Mouse (Mus musculus): ENCODE measurements at regions not wholly inside any gene's neighbourhood (a gene's known extent, or its start where the extent isn't known, plus 50 kb on each side); places are given as distances from the start of the nearest gene placed in this dataset.
A peak's percentile ranks its signal among the peaks of the same experiment; 100 is the strongest.

- H3K27ac ChIP-seq (replicated peaks) = no peak overlapping the region
- no peaks in the 10 kb centered on the region for H3K27me3 ChIP-seq (ENCODE audit: control insufficient read depth, insufficient read depth, low read length)
- TF ChIP-seq CTCF (IDR thresholded peaks at IDR 0.05; ENCODE audit: low read depth) (no peak), EP300 (optimal IDR thresholded peaks at IDR 0.05) (no peak)
- H3K9me3 ChIP-seq (ENCODE audit: control insufficient read depth, low read length) = no peaks in the 10 kb centered on the region
- H3K4me1 ChIP-seq (replicated peaks; ENCODE audit: control insufficient read depth, insufficient read depth) = no peaks in the 10 kb centered on the region
- H3K4me2 ChIP-seq (replicated peaks; ENCODE audit: low read depth) = no peak overlapping the region
- H3K9ac ChIP-seq (ENCODE audit: low read length) = no peak overlapping the region
- DNase-seq (ENCODE audit: low spot score) (no peak), ATAC-seq (ENCODE audit: low FRiP score, low TSS enrichment) (no peak)
- H3K4me3 ChIP-seq (ENCODE audit: low read depth, low read length) = no peak overlapping the region
- no peaks in the 10 kb centered on the region for H3K36me3 ChIP-seq (ENCODE audit: control insufficient read depth, insufficient read depth, low read length)
- WGBS = 39% methylated on average over 3 of the region's 3 CpGs
These were observed 49.9 kb upstream of the Fzd10 start for GRCm38 (mm10) chr5:128550736-128551135.

- DNase-seq (ENCODE audit: low spot score) (no peak), ATAC-seq (ENCODE audit: low FRiP score, low TSS enrichment) (no peak)
- Histone ChIP-seq H3K4me1 (replicated peaks; ENCODE audit: control insufficient read depth, insufficient read depth) (no peaks in the 10 kb centered on the region), H3K4me3 (ENCODE audit: low read depth, low read length) (no peak overlapping the region), H3K9me3 (ENCODE audit: control insufficient read depth, low read length) (no peaks in the 10 kb centered on the region), H3K36me3 (ENCODE audit: control insufficient read depth, insufficient read depth, low read length) (no peaks in the 10 kb centered on the region), H3K4me2 (replicated peaks; ENCODE audit: low read depth) (no peak overlapping the region), H3K9ac (ENCODE audit: low read length) (no peak overlapping the region), H3K27ac (replicated peaks) (no peak overlapping the region), H3K27me3 (ENCODE audit: control insufficient read depth, insufficient read depth, low read length) (no peaks in the 10 kb centered on the region)
- WGBS = 80% methylated on average over 11 of the region's 11 CpGs
- TF ChIP-seq CTCF (IDR thresholded peaks at IDR 0.05; ENCODE audit: low read depth) (no peak), EP300 (optimal IDR thresholded peaks at IDR 0.05) (no peak)
These were observed 50.8 kb upstream of the Fzd10 start for GRCm38 (mm10) chr5:128549811-128550210.

GRCm38 (mm10) chr5:128542049-128542448, 58.6 kb upstream of the Fzd10 start:
- H3K36me3 ChIP-seq (ENCODE audit: control insufficient read depth, insufficient read depth, low read length) = no peaks in the 10 kb centered on the region
- H3K9me3 ChIP-seq (ENCODE audit: control insufficient read depth, low read length) = no peaks in the 10 kb centered on the region
- 18% methylated on average over 10 of the region's 10 CpGs for WGBS
- no peaks in the 10 kb centered on the region for H3K27me3 ChIP-seq (ENCODE audit: control insufficient read depth, insufficient read depth, low read length)
- DNase-seq (ENCODE audit: low spot score) = no peak
- TF ChIP-seq CTCF (IDR thresholded peaks at IDR 0.05; ENCODE audit: low read depth) (no peak), EP300 (optimal IDR thresholded peaks at IDR 0.05) (no peak)
- peak overlapping the region; percentile 31 for H3K4me2 ChIP-seq (replicated peaks; ENCODE audit: low read depth)
- no peak overlapping the region for H3K4me3 ChIP-seq (ENCODE audit: low read depth, low read length)
- H3K9ac ChIP-seq (ENCODE audit: low read length) = no peak overlapping the region
- no peak overlapping the region for H3K27ac ChIP-seq (replicated peaks)
- 0 out of 2 replicates have a peak, but pooled peaks have one; percentile 15 for ATAC-seq (ENCODE audit: low FRiP score, low TSS enrichment)
- no peaks in the 10 kb centered on the region for H3K4me1 ChIP-seq (replicated peaks; ENCODE audit: control insufficient read depth, insufficient read depth)

GRCm38 (mm10) chr5:128538646-128539045, 62.0 kb upstream of the Fzd10 start:
- Histone ChIP-seq H3K9ac (ENCODE audit: low read length) (no peak overlapping the region), H3K4me2 (replicated peaks; ENCODE audit: low read depth) (no peak overlapping the region), H3K27ac (replicated peaks) (no peak overlapping the region), H3K36me3 (ENCODE audit: control insufficient read depth, insufficient read depth, low read length) (no peaks in the 10 kb centered on the region), H3K9me3 (ENCODE audit: control insufficient read depth, low read length) (no peaks in the 10 kb centered on the region), H3K4me3 (ENCODE audit: low read depth, low read length) (no peak overlapping the region), H3K27me3 (ENCODE audit: control insufficient read depth, insufficient read depth, low read length) (no peaks in the 10 kb centered on the region), H3K4me1 (replicated peaks; ENCODE audit: control insufficient read depth, insufficient read depth) (no peaks in the 10 kb centered on the region)
- WGBS = 77% methylated on average over 5 of the region's 5 CpGs
- no peak for TF ChIP-seq EP300 (optimal IDR thresholded peaks at IDR 0.05)
- no peak for TF ChIP-seq CTCF (IDR thresholded peaks at IDR 0.05; ENCODE audit: low read depth)
- ATAC-seq (ENCODE audit: low FRiP score, low TSS enrichment) = no peak
- DNase-seq (ENCODE audit: low spot score) = no peak

- Histone ChIP-seq H3K9me3 (ENCODE audit: control insufficient read depth, low read length) (no peaks in the 10 kb centered on the region), H3K27ac (replicated peaks) (no peak overlapping the region), H3K4me3 (ENCODE audit: low read depth, low read length) (no peak overlapping the region), H3K36me3 (ENCODE audit: control insufficient read depth, insufficient read depth, low read length) (no peaks in the 10 kb centered on the region), H3K4me1 (replicated peaks; ENCODE audit: control insufficient read depth, insufficient read depth) (no peaks in the 10 kb centered on the region), H3K27me3 (ENCODE audit: control insufficient read depth, insufficient read depth, low read length) (no peaks in the 10 kb centered on the region), H3K4me2 (replicated peaks; ENCODE audit: low read depth) (no peak overlapping the region), H3K9ac (ENCODE audit: low read length) (no peak overlapping the region)
- DNase-seq (ENCODE audit: low spot score) = no peak
- ATAC-seq (ENCODE audit: low FRiP score, low TSS enrichment) = no peak
- no peak for TF ChIP-seq CTCF (IDR thresholded peaks at IDR 0.05; ENCODE audit: low read depth)
- no peak for TF ChIP-seq EP300 (optimal IDR thresholded peaks at IDR 0.05)
- 62% methylated on average over 12 of the region's 12 CpGs for WGBS
These were observed 63.4 kb upstream of the Fzd10 start for GRCm38 (mm10) chr5:128537218-128537617.

- no peak for ATAC-seq (ENCODE audit: low FRiP score, low TSS enrichment)
- Histone ChIP-seq H3K9ac (ENCODE audit: low read length) (no peak overlapping the region), H3K4me2 (replicated peaks; ENCODE audit: low read depth) (no peak overlapping the region), H3K27ac (replicated peaks) (no peak overlapping the region), H3K27me3 (ENCODE audit: control insufficient read depth, insufficient read depth, low read length) (no peaks in the 10 kb centered on the region), H3K4me3 (ENCODE audit: low read depth, low read length) (no peak overlapping the region), H3K4me1 (replicated peaks; ENCODE audit: control insufficient read depth, insufficient read depth) (no peaks in the 10 kb centered on the region), H3K9me3 (ENCODE audit: control insufficient read depth, low read length) (no peaks in the 10 kb centered on the region), H3K36me3 (ENCODE audit: control insufficient read depth, insufficient read depth, low read length) (no peaks in the 10 kb centered on the region)
- TF ChIP-seq EP300 (optimal IDR thresholded peaks at IDR 0.05) = no peak
- no peak for TF ChIP-seq CTCF (IDR thresholded peaks at IDR 0.05; ENCODE audit: low read depth)
- no peak for DNase-seq (ENCODE audit: low spot score)
- 46% methylated on average over 8 of the region's 8 CpGs for WGBS
These were observed 64.3 kb upstream of the Fzd10 start for GRCm38 (mm10) chr5:128536393-128536792.

All from stomach, postnatal 0 days (tissue).